Mouse (Mus musculus) testis, adult 2 months (tissue): Measurements from ENCODE around the gene Slc25a27.

Experiments used
- CTCF ChIP-seq: fragments of 200-500 bp; IDR thresholded peaks from 2 replicates; pipeline ENCODE4 v1.5.1; 2012; ENCODE audit warnings: low read depth, mild to moderate bottlenecking, inconsistent platforms, low read length, moderate library complexity; ENCODE audit not compliant: control insufficient read depth, insufficient read depth, insufficient replicate concordance
- POLR2A ChIP-seq: fragments of 200-500 bp; IDR thresholded peaks from 2 replicates; pipeline ENCODE4 v1.6.1; 2012; ENCODE audit warnings: low read depth, mild to moderate bottlenecking, inconsistent platforms, low read length, moderate library complexity; ENCODE audit not compliant: control insufficient read depth

GRCm38 (mm10) chr17:43714191-43714590 is 47.2 kb upstream of the Slc25a27 start:
- TF ChIP-seq CTCF (no peak), POLR2A (no peak)
